Mouse (Mus musculus): ENCODE measurements around the gene Prkab2.
A peak's percentile ranks its signal among the peaks of the same experiment; 100 is the strongest.

Gene Prkab2

GRCm38 (mm10) chr3:97651604-97652003, 6.4 kb upstream of the Prkab2 start:
- DNase-seq = no peak

GRCm38 (mm10) chr3:97653781-97654180, 4.2 kb upstream of the Prkab2 start:
- DNase-seq = no peak

- DNase-seq = no peak
These were observed 3.1 kb upstream of the Prkab2 start for GRCm38 (mm10) chr3:97654901-97655300.

GRCm38 (mm10) chr3:97658426-97659193, 617 bp downstream of the Prkab2 start:
- DNase-seq = peak; percentile 84

- no peak for DNase-seq
These were observed 1.8 kb downstream of the Prkab2 start for GRCm38 (mm10) chr3:97659746-97660145.

GRCm38 (mm10) chr3:97661206-97661605, 3.2 kb downstream of the Prkab2 start:
- DNase-seq = no peak

- DNase-seq = no peak
These were observed 7.5 kb downstream of the Prkab2 start for GRCm38 (mm10) chr3:97665525-97665924.

- no peak for DNase-seq
These were observed 8.2 kb downstream of the Prkab2 start for GRCm38 (mm10) chr3:97666154-97666553.

- no peak for DNase-seq
These were observed 9.2 kb downstream of the Prkab2 start for GRCm38 (mm10) chr3:97667093-97667675.

- DNase-seq = no peak
These were observed 16.7 kb downstream of the Prkab2 start, which contains the start of gene Gm17651 for GRCm38 (mm10) chr3:97674644-97675110. TSS of gene Gm17651 (minus strand) at chr3:97674694.

- DNase-seq = no peak
These were observed 18.1 kb downstream of the Prkab2 start for GRCm38 (mm10) chr3:97676126-97676525.

- DNase-seq = no peak
These were observed 20.4 kb downstream of the Prkab2 start for GRCm38 (mm10) chr3:97678416-97678815.

GRCm38 (mm10) chr3:97680631-97681320, 22.8 kb downstream of the Prkab2 start:
- DNase-seq = peak; percentile 81

- peak; percentile 76 for DNase-seq
These were observed 23.5 kb downstream of the Prkab2 start for GRCm38 (mm10) chr3:97681321-97682158.

GRCm38 (mm10) chr3:97682159-97682502, 24.1 kb downstream of the Prkab2 start:
- no peak for DNase-seq

GRCm38 (mm10) chr3:97682576-97682975, 24.6 kb downstream of the Prkab2 start:
- no peak for DNase-seq

GRCm38 (mm10) chr3:97683560-97684195, 25.7 kb downstream of the Prkab2 start:
- DNase-seq = no peak

GRCm38 (mm10) chr3:97686372-97687117, 28.6 kb downstream of the Prkab2 start:
- peak; percentile 18 for DNase-seq

GRCm38 (mm10) chr3:97689289-97689688, 31.3 kb downstream of the Prkab2 start:
- DNase-seq = no peak

GRCm38 (mm10) chr3:97690590-97690989, 32.6 kb downstream of the Prkab2 start:
- DNase-seq = no peak

GRCm38 (mm10) chr3:97691443-97692017, 33.5 kb downstream of the Prkab2 start:
- peak; percentile 41 for DNase-seq

All from right cerebral cortex, adult 18-20 months (tissue).